Mouse (Mus musculus) ES-Bruce4 (cell line): Measurements from ENCODE around the gene Nup153.

Source experiments
- EP300 ChIP-seq: IDR thresholded peaks from 2 replicates; pipeline ENCODE4 v1.6.1; 2011; ENCODE audit warnings: low read depth, low read length; ENCODE audit not compliant: insufficient read depth
- POLR2A ChIP-seq: IDR thresholded peaks from one replicate; pipeline ENCODE4 v1.8.1; 2011; ENCODE audit warnings: low read length; ENCODE audit not compliant: insufficient read depth

- TF ChIP-seq POLR2A: no peak
- no peak for TF ChIP-seq EP300
Observed at GRCm38 (mm10) chr13:46683370-46683769, 44.4 kb downstream of the Nup153 start.
